19 mouse cellular contexts compared by ENCODE assay signal in genomic region chr5:30172931-30173692, GRCm38 (mm10). TPM values are rescaled to one million over a fixed set of nuclear protein-coding genes. Genes with fewer than 3 reads are reported as not detected.
A peak's percentile ranks its signal among the peaks of the same experiment; 100 is the strongest.
DNase-seq lines count a peak whose midpoint lies in the region; ATAC-seq and TF ChIP-seq lines count a peak whose summit lies in the region.
"Had no signal": no experiment of that assay in that cellular context is flagged by ENCODE, and none has a peak within 500 bp of the region (broad histone marks: within the 10 kb centered on the region; RNA-seq: fewer than 3 reads in every experiment).

No protein-coding gene starts in this region.

- no peak overlapping the region for H3K4me3 ChIP-seq in heart, embryonic 12.5 days
- no peak overlapping the region for H3K4me3 ChIP-seq in ES-Bruce4 (ENCODE audit: low read depth, low read length)
- no peak overlapping the region for H3K4me3 ChIP-seq in intestine, postnatal 0 days (ENCODE audit: low read depth, low read length)
- H3K4me3 ChIP-seq: midbrain, embryonic 15.5 days had no signal

- peak overlapping the region; percentile 90 for H3K27ac ChIP-seq in heart, embryonic 12.5 days (ENCODE audit: poor library complexity, severe bottlenecking)
- H3K27ac ChIP-seq in ES-Bruce4 (ENCODE audit: insufficient read depth, low read length) = peak overlapping the region; percentile 72
- H3K27ac ChIP-seq in intestine, postnatal 0 days (ENCODE audit: low read depth, low read length) = peak overlapping the region; percentile 62
- H3K27ac ChIP-seq: midbrain, embryonic 15.5 days had no signal

- H3K4me2 ChIP-seq in heart, embryonic 12.5 days = no peak overlapping the region
- H3K4me2 ChIP-seq in intestine, postnatal 0 days (replicated peaks; ENCODE audit: low read depth) = no peak overlapping the region
- H3K4me2 ChIP-seq: midbrain, embryonic 15.5 days had no signal

- H3K36me3 ChIP-seq in heart, embryonic 12.5 days = peaks cover 69% of the 10 kb centered on the region
- peaks cover 8% of the 10 kb centered on the region for H3K36me3 ChIP-seq in ES-Bruce4 (ENCODE audit: control insufficient read depth, insufficient read depth, low read length, poor library complexity, severe bottlenecking)
- peaks cover 60% of the 10 kb centered on the region for H3K36me3 ChIP-seq in intestine, postnatal 0 days (ENCODE audit: control insufficient read depth, insufficient read depth)

- no peak for TF ChIP-seq POLR2A in ES-Bruce4 (IDR thresholded peaks at IDR 0.05; ENCODE audit: insufficient read depth, low read length)

- no peak for DNase-seq in heart, postnatal 36 days
- peak; percentile 12 for DNase-seq in embryo, embryonic 11 days
- DNase-seq in layer of hippocampus, postnatal 36 days = no peak
- DNase-seq in left cerebral cortex, adult 8-10 months (ENCODE audit: low spot score in 2 of 2) = no peak
- DNase-seq: cerebellum, adult 18-20 months; kidney, postnatal 10 days; left cerebral cortex, postnatal 4 days; lung, postnatal 4 days; right cerebral cortex, postnatal 4 days; thymus, postnatal 25 days had no signal

- no peak for ATAC-seq in heart, embryonic 12.5 days (ENCODE audit: insufficient number of reproducible peaks, low FRiP score)
- peak; percentile 47 for ATAC-seq in intestine, postnatal 0 days
- ATAC-seq: midbrain, embryonic 15.5 days had no signal

- intact Hi-C loops in heart, postnatal 36 days (cut with DNase I) = no loop called here

- no peaks in the 10 kb centered on the region for H3K27me3 ChIP-seq in heart, embryonic 12.5 days (replicated peaks)
- no peaks in the 10 kb centered on the region for H3K27me3 ChIP-seq in ES-Bruce4 (ENCODE audit: control insufficient read depth, insufficient read depth, low read length, poor library complexity, severe bottlenecking)
- H3K27me3 ChIP-seq in intestine, postnatal 0 days (replicated peaks; ENCODE audit: control insufficient read depth, insufficient read depth, low read length) = no peaks in the 10 kb centered on the region
- H3K27me3 ChIP-seq: midbrain, embryonic 15.5 days had no signal

- H3K9ac ChIP-seq in heart, embryonic 12.5 days = no peak overlapping the region
- H3K9ac ChIP-seq in ES-Bruce4 (ENCODE audit: low read depth, poor library complexity, severe bottlenecking) = no peak overlapping the region
- no peak overlapping the region for H3K9ac ChIP-seq in intestine, postnatal 0 days (ENCODE audit: low read depth, low read length)
- H3K9ac ChIP-seq: midbrain, embryonic 15.5 days had no signal

- no peak for TF ChIP-seq CTCF in ES-Bruce4 (IDR thresholded peaks at IDR 0.05; ENCODE audit: low read depth, low read length)
- no peak for TF ChIP-seq CTCF in intestine, postnatal 0 days (IDR thresholded peaks at IDR 0.05; ENCODE audit: low read depth)

- no peaks in the 10 kb centered on the region for H3K9me3 ChIP-seq in heart, embryonic 12.5 days (replicated peaks)
- H3K9me3 ChIP-seq in ES-Bruce4 (replicated peaks; ENCODE audit: control insufficient read depth, insufficient read depth, low read length, poor library complexity, severe bottlenecking) = no peaks in the 10 kb centered on the region
- H3K9me3 ChIP-seq in intestine, postnatal 0 days (ENCODE audit: control insufficient read depth) = no peaks in the 10 kb centered on the region
- H3K9me3 ChIP-seq: midbrain, embryonic 15.5 days had no signal

- peak; percentile 88 for TF ChIP-seq EP300 in ES-Bruce4 (IDR thresholded peaks at IDR 0.05; ENCODE audit: insufficient read depth, low read depth, low read length)

- 55% methylated on average over 20 of the region's 20 CpGs for WGBS in heart, embryonic 12.5 days
- 35% methylated on average over 20 of the region's 20 CpGs for WGBS in intestine, postnatal 0 days

- H3K4me1 ChIP-seq in heart, embryonic 12.5 days (replicated peaks) = peaks cover 21% of the 10 kb centered on the region
- H3K4me1 ChIP-seq in ES-Bruce4 (ENCODE audit: control insufficient read depth, insufficient read depth, low read length) = peaks cover 3% of the 10 kb centered on the region
- no peaks in the 10 kb centered on the region for H3K4me1 ChIP-seq in intestine, postnatal 0 days (replicated peaks; ENCODE audit: control insufficient read depth, insufficient read depth, low read length)
- H3K4me1 ChIP-seq: midbrain, embryonic 15.5 days had no signal

RNA-seq across cellular contexts. Expression of gene Hadhb, which starts 18.1 kb away (rescaled TPM):
- polyA plus RNA-seq in heart, embryonic 12.5 days (2016; fragmentation: Nextera tagmentation; extraction: Ambion mirVana) = 307 and 321 TPM in 2 replicates
- total RNA-seq in heart, postnatal 36 days (2021) = 1,000 to 10,000 TPM; 2,118 to 2,205 TPM
- polyA plus RNA-seq in ES-Bruce4 (2011; ENCODE audit: insufficient read depth, insufficient read length, low read depth, missing spikeins) = 44.7 and 45.3 TPM in 2 replicates
- polyA plus RNA-seq in intestine, postnatal 0 days (2015; fragmentation: Nextera tagmentation; extraction: Ambion mirVana) = 392 and 420 TPM in 2 replicates
- 10 to 100 TPM; 91.7 to 93.3 TPM for total RNA-seq in layer of hippocampus, postnatal 36 days (2021)
- 100 to 1,000 TPM in 1 of 4 experiments, 10 to 100 TPM in 3; 88.5 to 103 (median 92.6) TPM for total RNA-seq in left cerebral cortex, adult 8-10 months (2022)

RNA-seq across cellular contexts. Expression of gene Hadha, which starts 18.1 kb away (rescaled TPM):
- polyA plus RNA-seq in heart, embryonic 12.5 days (2016; fragmentation: Nextera tagmentation; extraction: Ambion mirVana) = 237 and 239 TPM in 2 replicates
- total RNA-seq in heart, postnatal 36 days (2021) = 1,000 to 10,000 TPM; 1,332 to 1,358 TPM
- polyA plus RNA-seq in ES-Bruce4 (2011; ENCODE audit: insufficient read depth, insufficient read length, low read depth, missing spikeins) = 59.3 and 65.7 TPM in 2 replicates
- polyA plus RNA-seq in intestine, postnatal 0 days (2015; fragmentation: Nextera tagmentation; extraction: Ambion mirVana) = 301 and 307 TPM in 2 replicates
- 10 to 100 TPM; 72.2 to 74.2 TPM for total RNA-seq in layer of hippocampus, postnatal 36 days (2021)
- total RNA-seq in left cerebral cortex, adult 8-10 months (2022) = 10 to 100 TPM; 65.3 to 74.6 (median 68.4) TPM

RNA-seq across cellular contexts. Expression of gene Adgrf3, which starts 32.4 kb away (rescaled TPM):
- 0.37 TPM in 1 of 2 replicates, not detected in the other for polyA plus RNA-seq in heart, embryonic 12.5 days (2016; fragmentation: Nextera tagmentation; extraction: Ambion mirVana)
- under 1 TPM in 1 of 2 experiments, not detected in 1; 0.08 TPM for total RNA-seq in heart, postnatal 36 days (2021)
- polyA plus RNA-seq in ES-Bruce4 (2011; ENCODE audit: insufficient read depth, insufficient read length, low read depth, missing spikeins) = not detected in 2 replicates
- polyA plus RNA-seq in intestine, postnatal 0 days (2015; fragmentation: Nextera tagmentation; extraction: Ambion mirVana) = 0.07 TPM in 1 of 2 replicates, not detected in the other
- total RNA-seq in layer of hippocampus, postnatal 36 days (2021) = not detected
- not detected for total RNA-seq in left cerebral cortex, adult 8-10 months (2022)
- total RNA-seq: hematopoietic stem cell, adult 5-6 weeks; layer of hippocampus, postnatal 10 days; left cerebral cortex, postnatal 4 days had no signal
- polyA plus RNA-seq: C2C12; cortical plate, adult 2 months; forebrain, embryonic 11.5 days; midbrain, embryonic 15.5 days had no signal

RNA-seq across cellular contexts. Expression of gene Selenoi, which starts 59.3 kb away (rescaled TPM):
- 20.8 and 21.4 TPM in 2 replicates for polyA plus RNA-seq in heart, embryonic 12.5 days (2016; fragmentation: Nextera tagmentation; extraction: Ambion mirVana)
- total RNA-seq in heart, postnatal 36 days (2021) = 10 to 100 TPM; 15.0 to 17.4 TPM
- 38.3 and 41.6 TPM in 2 replicates for polyA plus RNA-seq in ES-Bruce4 (2011; ENCODE audit: insufficient read depth, insufficient read length, low read depth, missing spikeins)
- polyA plus RNA-seq in intestine, postnatal 0 days (2015; fragmentation: Nextera tagmentation; extraction: Ambion mirVana) = 66.2 and 78.5 TPM in 2 replicates
- 10 to 100 TPM; 41.7 to 45.7 TPM for total RNA-seq in layer of hippocampus, postnatal 36 days (2021)
- total RNA-seq in left cerebral cortex, adult 8-10 months (2022) = 10 to 100 TPM; 37.8 to 62.2 (median 48.9) TPM

Comparison
In these comparisons a context has a peak if more than half of its experiments do, and no peak if none do; other contexts are left out.
1. RNA of gene Hadhb, which starts 18.1 kb away (total RNA-seq): 2,118 to 2,205 TPM in heart, postnatal 36 days; 88.5 to 103 TPM in left cerebral cortex, adult 8-10 months and 91.7 to 93.3 TPM in layer of hippocampus, postnatal 36 days; every median in the first group is over 10 times any median in the second.
2. RNA of gene Hadha, which starts 18.1 kb away (total RNA-seq): 1,332 to 1,358 TPM in heart, postnatal 36 days; 72.2 to 74.2 TPM in layer of hippocampus, postnatal 36 days and 65.3 to 74.6 TPM in left cerebral cortex, adult 8-10 months; every median in the first group is over 10 times any median in the second.
3. Peak in every context shown above with its lines, with median percentiles within 50 percentile points of each other: H3K27ac ChIP-seq.